Mouse (Mus musculus) adrenal gland, postnatal 25 days (tissue): ENCODE data around the gene Mertk. TPM values are rescaled to one million over a fixed set of nuclear protein-coding genes. Genes with fewer than 3 reads are reported as not detected.

Experiments
- DNase-seq: peaks from one replicate; pipeline ENCODE4 v3.0.0; 2021; ENCODE audit warnings: mixed read lengths
- total RNA-seq: library from RNA; stranded (reverse); gene quantifications from 2 replicates; pipeline ENCODE4 v1.2.3, GENCODE M21; 2021

Mertk gene
- total RNA-seq, 1 experiment from 2014 or later, result 9.9 TPM

DNA sequence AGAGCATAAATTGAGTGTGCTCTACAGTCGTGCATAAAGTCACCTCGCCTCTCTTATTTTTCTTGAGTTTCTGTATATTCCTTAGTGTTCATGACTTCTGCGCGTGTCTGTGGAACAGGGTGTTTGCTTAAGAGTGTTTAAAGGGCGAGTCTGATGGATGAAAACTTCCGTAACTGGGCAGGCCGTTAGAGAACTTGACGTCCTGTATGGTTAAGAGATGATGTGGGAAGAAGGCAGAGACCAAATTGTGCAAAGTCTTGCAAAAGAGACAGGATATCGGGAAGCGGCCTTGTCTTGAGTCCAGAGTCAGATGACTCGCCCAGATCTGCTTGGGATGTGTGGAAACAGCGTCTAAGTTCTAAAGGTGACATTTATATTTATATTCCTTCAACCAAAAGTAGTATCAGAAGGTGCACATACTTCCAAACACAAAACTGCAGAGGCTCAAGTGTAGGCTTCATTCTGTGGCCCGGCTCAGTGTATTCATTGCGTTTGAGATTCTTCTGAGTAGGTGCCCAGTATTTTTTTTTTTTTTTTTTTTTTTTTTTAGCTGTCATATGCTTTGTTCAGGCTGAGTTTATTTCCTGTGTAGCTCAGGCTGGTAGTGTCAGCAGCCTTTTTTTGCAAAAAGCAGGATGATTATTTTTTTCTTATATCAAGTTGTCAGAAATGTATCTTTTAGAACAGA lies 120.3 kb downstream of the Mertk start:
- DNase-seq, result no peak

DNA sequence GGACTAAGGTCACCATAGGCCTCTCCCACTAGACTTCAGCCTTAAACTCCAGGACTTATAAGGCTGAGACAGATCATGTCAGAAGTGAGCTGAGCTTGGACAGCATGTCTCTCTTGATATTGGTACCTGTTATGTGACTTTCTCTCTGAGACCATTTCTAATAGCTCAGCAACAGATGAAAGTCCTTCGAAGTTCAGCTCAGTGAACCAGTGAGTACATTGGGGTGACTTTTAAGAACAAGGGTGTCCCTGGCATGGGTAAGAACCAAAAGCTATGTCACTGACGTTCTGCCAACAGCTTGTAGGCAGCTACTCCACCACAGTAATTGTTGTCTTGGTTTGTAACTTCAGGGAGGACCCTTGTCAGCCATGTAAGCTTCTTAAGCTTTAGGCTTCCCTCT lies 121.9 kb downstream of the Mertk start:
- DNase-seq, result no peak

DNA sequence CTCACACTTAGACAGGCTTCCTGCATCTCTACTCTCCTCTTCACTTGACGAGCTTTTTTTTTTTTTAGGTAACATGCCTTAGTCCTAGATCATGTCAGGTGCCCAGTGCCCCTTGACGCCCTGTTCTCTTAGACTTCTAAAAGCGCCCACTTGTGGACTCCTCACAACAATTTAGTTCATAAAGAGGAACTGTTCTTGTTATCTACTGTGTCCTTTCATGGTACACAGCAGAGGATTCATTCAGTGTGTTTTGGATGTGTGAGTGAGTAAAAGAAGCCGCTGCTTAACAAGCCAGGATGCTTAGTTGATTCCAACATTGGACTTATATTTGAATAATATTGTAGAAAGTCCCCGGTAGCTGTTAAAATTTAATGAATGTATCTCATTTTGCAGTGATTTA lies 125.1 kb downstream of the Mertk start:
- no peak for DNase-seq

DNA sequence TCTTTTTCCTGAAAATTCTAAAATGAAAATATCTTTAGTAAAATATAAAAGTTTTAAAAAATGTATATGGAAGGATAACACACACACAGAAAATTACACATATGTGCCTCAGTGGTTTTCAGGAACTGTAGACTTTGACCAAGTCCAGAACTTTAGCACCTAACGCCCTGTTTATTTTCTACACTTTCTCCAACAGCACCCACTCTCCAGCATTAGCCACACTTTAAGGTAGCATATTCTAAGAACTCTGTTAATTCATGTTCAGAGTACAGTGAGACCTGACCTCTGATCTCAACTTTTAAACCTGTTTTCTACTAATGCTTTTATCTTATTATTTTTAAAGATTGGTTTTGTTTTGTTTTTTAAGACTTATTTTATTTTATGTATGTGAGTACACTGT lies 129.0 kb downstream of the Mertk start:
- no peak for DNase-seq

DNA sequence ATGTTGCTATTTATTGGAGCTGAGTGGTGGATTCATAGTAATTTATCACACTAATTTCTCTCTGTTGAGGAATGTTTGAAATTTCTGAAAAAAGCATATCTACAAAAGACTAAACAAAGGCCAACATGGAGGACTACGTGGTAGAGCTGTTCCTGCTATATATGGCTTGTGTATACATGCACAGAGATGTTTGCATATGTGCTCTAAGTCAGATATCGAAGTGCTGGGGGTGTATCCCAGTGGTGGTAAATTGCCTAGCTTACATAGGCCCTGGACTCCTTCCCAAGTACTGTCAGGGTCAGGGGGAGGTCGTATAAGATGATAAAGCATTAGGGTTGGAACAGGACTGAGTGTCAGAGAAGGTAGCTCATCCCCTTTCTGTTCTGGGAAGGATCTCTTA lies 133.9 kb downstream of the Mertk start:
- DNase-seq, result no peak

DNA sequence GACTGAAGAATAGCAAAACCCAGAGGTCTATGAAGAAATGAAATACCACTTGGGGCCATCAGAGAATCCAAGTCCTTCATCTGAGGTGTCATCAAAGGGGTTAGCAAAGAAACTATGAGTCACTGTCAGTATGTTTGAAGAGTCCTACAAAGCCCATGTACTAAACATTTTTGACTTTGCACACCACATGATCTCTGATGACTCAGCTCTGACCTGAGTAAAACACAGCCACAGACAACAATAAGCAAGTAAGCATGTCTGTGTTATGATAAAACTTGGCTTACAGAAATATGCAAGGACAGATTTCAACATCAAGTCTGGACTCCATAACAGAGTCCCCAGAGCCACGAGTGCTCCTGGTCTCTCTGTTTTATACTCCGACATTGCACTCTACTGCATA lies 134.3 kb downstream of the Mertk start:
- DNase-seq, result no peak

DNA sequence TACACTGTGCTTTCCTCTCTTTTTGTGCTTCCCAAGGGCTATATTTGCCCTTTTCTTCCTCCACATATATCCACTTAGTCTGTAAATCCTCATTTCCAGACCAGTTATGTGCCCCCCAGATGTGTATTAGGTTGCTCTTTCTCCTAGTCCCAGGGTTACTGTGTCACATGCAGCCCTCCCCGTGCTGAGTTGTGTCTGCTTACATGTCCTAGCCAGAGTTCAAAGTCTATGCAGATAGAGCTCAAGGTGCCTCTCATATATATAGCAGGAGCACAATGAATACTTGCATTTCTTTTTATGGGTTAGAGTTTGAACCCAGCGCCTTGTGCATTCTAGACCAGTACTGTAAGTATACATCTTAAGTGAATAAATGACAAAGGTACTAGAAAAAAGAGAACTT lies 134.7 kb downstream of the Mertk start:
- no peak for DNase-seq

DNA sequence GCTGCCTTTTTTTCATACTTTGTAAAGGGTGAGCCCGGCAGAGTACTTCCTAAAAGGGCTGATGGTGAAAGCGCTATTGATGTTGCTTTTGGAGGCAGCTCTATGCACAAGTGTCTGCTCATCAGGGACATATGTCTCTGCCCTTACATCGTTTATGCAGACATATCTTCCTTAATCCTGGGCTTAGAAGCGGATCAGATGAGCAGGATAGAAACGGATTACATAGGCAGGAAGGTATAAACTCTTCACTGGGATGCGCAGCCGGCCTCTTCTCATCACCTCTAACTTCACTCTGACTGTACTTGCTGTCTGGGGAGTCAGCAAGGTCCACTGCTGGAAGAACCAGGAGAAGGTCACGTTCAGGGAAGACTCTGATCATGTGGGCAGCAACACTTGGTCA lies 138.8 kb downstream of the Mertk start:
- no peak for DNase-seq

DNA sequence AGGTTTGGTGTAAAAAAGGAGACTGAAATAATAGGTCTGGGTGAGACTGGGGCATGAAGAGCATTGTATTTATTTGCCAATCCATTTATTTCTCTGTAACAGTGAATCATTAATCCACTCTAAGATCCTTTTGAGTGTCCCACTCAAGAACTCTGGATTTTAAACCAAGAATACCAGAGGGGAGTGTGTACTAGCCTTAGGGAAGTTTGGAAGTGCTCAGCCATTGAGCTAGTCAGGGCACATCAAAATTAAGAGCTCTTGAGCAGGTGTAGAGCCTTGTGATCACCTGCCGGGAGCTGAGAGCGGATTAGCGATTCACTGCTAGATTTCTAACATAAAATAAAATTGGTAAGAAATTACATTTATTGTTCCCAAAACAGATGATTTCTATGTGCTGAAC lies 139.9 kb downstream of the Mertk start:
- no peak for DNase-seq

DNA sequence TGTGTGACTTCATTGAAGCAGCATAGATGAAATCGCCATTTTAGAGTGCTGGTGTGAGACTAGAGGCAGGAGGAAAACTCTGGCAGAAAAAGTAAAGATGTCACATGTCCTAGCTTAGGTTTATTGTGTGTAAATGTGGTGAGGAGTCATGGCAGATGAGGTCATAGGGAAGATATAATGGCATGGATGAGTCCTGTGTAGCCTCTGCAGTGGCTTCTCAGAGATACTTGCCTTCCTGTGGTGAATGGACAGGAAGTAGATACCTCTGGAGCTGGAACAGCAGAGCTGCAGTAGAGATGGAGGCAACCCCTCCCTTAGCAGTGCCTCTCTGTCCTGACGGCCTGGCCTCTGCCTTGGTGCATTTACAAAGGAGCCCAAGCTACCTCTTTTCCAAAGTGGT lies 140.7 kb downstream of the Mertk start:
- no peak for DNase-seq

DNA sequence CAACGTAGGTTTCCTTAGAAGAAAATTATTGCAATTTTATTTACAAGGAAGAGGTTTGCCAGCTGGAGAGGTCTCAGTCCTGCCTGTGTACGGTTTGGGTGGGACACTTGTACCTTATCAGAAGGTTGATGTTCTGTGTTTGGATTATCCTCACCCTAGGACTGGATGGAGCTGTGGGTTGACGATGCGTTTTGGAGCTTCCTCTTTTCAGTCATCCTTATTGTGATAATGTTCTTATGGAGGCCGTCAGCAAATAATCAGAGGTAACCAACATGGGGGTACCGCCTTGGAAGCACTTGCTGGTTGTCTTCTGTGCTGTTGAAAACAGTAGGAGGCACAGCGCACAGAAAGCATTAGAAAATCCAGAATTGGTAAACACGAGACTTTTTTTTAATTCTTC lies 143.7 kb downstream of the Mertk start:
- no peak for DNase-seq

DNA sequence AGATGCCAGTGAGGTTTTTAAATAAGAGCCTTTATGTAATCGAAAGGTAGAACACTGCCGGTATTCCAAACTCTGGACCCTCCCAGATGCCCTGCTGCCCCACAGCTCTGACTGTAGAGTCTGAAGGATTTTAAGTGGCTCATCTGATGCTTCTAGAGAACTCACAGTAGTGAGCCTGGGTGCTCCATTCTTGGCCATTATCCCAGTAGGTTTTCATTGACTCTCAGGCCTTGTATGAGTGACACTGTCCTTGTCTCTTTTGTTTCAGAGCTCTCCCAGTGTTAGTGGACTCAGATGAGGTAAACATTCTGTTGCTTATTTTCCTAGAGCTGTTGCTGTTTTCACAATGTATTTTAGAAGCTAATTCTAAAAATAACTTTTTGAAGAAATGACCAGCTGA lies 151.3 kb downstream of the Mertk start:
- DNase-seq, result no peak

Other genes with a start within 250 kb of the Mertk start
- not detected in 2 replicates for gene Spdye4c, start 107.7 kb upstream of the Mertk start, total RNA-seq
- 82.1 and 86.1 TPM in 2 replicates for gene Anapc1, start 11.6 kb upstream of the Mertk start, total RNA-seq
- 45.8 and 55.4 TPM in 2 replicates for gene Tmem87b, start 119.2 kb downstream of the Mertk start, total RNA-seq
- gene Fbln7, start 164.0 kb downstream of the Mertk start, total RNA-seq, result 2.2 and 3.6 TPM in 2 replicates
- 4.9 and 7.0 TPM in 2 replicates for gene Zc3h8, start 245.1 kb downstream of the Mertk start, total RNA-seq